Mouse (Mus musculus) neural tube, embryonic 12.5 days (tissue): ENCODE results near the gene Brat1. TPM values are rescaled to one million over a fixed set of nuclear protein-coding genes. Genes with fewer than 3 reads are reported as not detected.

Source experiments
- ATAC-seq: fragments of 200-750 bp; cut with Nextera tagmentation; 2 replicates; pipeline ENCODE4 v1.8.0; 2017; ENCODE audit warnings: low read depth, mild to moderate bottlenecking, moderate TSS enrichment, moderate library complexity; ENCODE audit not compliant: low FRiP score
- H3K27ac ChIP-seq: fragments of 300-500 bp; sonication (generic); 2 replicates; pipeline ENCODE4 v1.5.1; 2016
- H3K27me3 ChIP-seq: fragments of 300-500 bp; sonication (generic); replicated peaks from 2 replicates; pipeline ENCODE4 v1.6.1; 2016; ENCODE audit warnings: mild to moderate bottlenecking
- H3K36me3 ChIP-seq: fragments of 300-500 bp; sonication (generic); 2 replicates; pipeline ENCODE4 v1.6.1; 2016; ENCODE audit warnings: mild to moderate bottlenecking
- H3K4me1 ChIP-seq: fragments of 300-500 bp; sonication (generic); 2 replicates; pipeline ENCODE4 v1.6.1; 2016
- H3K4me2 ChIP-seq: fragments of 300-500 bp; sonication (generic); replicated peaks from 2 replicates; pipeline ENCODE4 v1.6.1; 2016; ENCODE audit warnings: mild to moderate bottlenecking
- H3K4me3 ChIP-seq: fragments of 300-500 bp; sonication (generic); 2 replicates; pipeline ENCODE4 v1.5.1; 2016
- H3K9ac ChIP-seq: fragments of 300-500 bp; sonication (generic); 2 replicates; pipeline ENCODE4 v1.6.1; 2016; ENCODE audit warnings: mild to moderate bottlenecking
- H3K9me3 ChIP-seq: fragments of 300-500 bp; sonication (generic); 2 replicates; pipeline ENCODE4 v1.6.1; 2016; ENCODE audit warnings: mild to moderate bottlenecking
- WGBS: fragments of 180-500 bp; shearing (Covaris S2); methylation state at CpG from one replicate; pipeline ENCODE4 v1.1.7; 2016; 5-methylcytosine and 5-hydroxymethylcytosine counted together
- polyA plus RNA-seq: library from polyadenylated mRNA; unstranded; fragments of >200 nt; fragmentation: Nextera tagmentation; extraction: Ambion mirVana; gene quantifications from 2 replicates; pipeline ENCODE4 v1.2.1, GENCODE M21; 2016

Brat1 gene
- polyA plus RNA-seq, 1 experiment from 2014 or later = 25.2 TPM

DNA sequence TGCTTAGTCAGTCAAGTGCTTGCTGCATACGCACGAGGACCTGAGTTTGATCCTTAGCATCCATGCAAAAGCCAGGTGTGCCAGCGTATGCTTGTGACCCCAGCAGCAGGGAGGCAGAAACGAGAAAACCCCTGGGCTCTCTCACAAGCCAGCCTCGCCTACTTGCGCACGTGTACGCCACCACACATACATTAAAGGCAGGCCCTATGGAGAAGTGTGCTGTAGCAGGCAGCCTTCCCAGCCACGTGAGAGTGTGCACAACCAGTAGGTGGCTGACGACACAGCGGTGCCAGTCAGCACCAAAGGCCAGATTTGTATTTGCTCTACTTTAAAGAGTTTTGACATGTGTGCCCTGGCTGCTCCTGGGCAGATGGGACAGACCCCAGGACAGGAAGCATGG, 29.2 kb upstream of the Brat1 start:
- no peaks in the 10 kb centered on the region for H3K27me3 ChIP-seq
- H3K36me3 ChIP-seq = peaks cover 60% of the 10 kb centered on the region
- no peak overlapping the region for H3K4me2 ChIP-seq
- no peaks in the 10 kb centered on the region for H3K9me3 ChIP-seq
- ATAC-seq = no peak
- 86% methylated on average over 11 of the region's 11 CpGs for WGBS
- H3K9ac ChIP-seq = no peak overlapping the region
- H3K27ac ChIP-seq = no peak overlapping the region
- H3K4me3 ChIP-seq = no peak overlapping the region
- no peaks in the 10 kb centered on the region for H3K4me1 ChIP-seq

DNA sequence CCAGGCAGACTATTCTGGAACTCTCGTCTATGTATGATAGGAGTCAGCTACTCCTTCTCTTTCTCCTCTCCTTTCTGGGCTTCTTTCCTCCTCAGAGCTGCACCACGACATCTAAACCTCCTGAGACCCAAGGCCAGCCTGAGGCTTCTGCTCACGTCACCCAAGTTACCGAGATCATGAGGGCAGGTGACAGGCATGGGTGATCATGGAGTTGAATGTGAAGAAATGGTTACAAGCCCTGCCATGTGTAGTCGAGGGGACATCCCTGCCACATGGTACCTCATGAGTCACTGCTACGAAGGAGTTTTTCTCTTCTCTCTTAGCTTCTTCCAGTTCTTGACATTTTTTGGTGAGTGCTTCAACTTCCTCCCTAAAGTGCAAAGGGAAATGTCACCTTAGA, 27.7 kb upstream of the Brat1 start:
- no peak overlapping the region for H3K4me3 ChIP-seq
- no peaks in the 10 kb centered on the region for H3K27me3 ChIP-seq
- H3K27ac ChIP-seq = no peak overlapping the region
- H3K36me3 ChIP-seq = peaks cover 50% of the 10 kb centered on the region
- no peak overlapping the region for H3K4me2 ChIP-seq
- no peak overlapping the region for H3K9ac ChIP-seq
- ATAC-seq = no peak
- H3K9me3 ChIP-seq = no peaks in the 10 kb centered on the region
- no peaks in the 10 kb centered on the region for H3K4me1 ChIP-seq
- WGBS = 85% methylated on average over 6 of the region's 6 CpGs

DNA sequence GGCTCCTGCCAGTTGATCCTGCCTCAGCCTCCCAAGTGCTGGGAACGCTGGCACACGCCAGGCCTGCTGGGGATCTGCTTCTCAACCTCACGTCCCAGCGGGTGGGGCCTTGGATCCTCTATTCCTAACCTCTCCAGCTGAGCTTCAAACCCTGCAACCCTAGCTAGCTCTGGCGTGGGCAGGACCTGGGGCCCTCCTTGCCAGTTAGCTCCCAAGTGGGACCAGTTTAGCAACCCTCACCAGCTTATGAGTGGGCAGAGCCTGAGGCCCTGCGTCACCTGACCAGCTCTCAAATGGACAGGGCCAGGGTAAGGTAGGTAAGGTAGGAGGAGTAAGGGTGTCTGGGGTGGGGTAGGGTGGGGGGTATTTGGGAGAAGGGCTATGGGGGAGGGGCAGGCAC, 24.8 kb upstream of the Brat1 start:
- H3K9ac ChIP-seq = no peak overlapping the region
- H3K36me3 ChIP-seq = peaks cover 44% of the 10 kb centered on the region
- no peaks in the 10 kb centered on the region for H3K4me1 ChIP-seq
- no peaks in the 10 kb centered on the region for H3K27me3 ChIP-seq
- 91% methylated on average over 6 of the region's 6 CpGs for WGBS
- no peaks in the 10 kb centered on the region for H3K9me3 ChIP-seq
- H3K27ac ChIP-seq = no peak overlapping the region
- H3K4me3 ChIP-seq = no peak overlapping the region
- H3K4me2 ChIP-seq = no peak overlapping the region
- no peak for ATAC-seq

DNA sequence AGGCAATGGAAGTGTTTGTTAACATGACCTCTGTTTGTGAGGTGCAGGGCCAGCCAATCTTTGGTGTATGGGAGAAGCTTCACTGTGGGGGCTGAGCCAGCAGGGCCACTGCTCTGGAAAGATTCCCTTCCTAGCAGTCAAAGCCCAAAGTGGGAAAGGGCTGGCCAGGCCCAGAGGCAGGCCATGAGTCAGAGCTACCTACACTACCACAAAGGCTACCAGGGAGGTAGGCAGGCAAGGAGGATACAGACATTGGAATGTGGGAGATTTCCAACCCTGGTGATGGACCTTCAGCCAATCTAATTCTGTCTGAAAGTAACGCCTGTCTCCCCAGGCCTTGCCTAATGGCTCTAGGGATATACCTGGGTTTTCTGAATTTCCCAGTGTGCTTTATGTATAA, 23.9 kb upstream of the Brat1 start:
- no peak for ATAC-seq
- no peaks in the 10 kb centered on the region for H3K4me1 ChIP-seq
- H3K4me3 ChIP-seq = no peak overlapping the region
- H3K27ac ChIP-seq = no peak overlapping the region
- H3K4me2 ChIP-seq = no peak overlapping the region
- peaks cover 45% of the 10 kb centered on the region for H3K36me3 ChIP-seq
- no peaks in the 10 kb centered on the region for H3K9me3 ChIP-seq
- 89% methylated on average over 1 of the region's 1 CpGs for WGBS
- no peaks in the 10 kb centered on the region for H3K27me3 ChIP-seq
- H3K9ac ChIP-seq = no peak overlapping the region

DNA sequence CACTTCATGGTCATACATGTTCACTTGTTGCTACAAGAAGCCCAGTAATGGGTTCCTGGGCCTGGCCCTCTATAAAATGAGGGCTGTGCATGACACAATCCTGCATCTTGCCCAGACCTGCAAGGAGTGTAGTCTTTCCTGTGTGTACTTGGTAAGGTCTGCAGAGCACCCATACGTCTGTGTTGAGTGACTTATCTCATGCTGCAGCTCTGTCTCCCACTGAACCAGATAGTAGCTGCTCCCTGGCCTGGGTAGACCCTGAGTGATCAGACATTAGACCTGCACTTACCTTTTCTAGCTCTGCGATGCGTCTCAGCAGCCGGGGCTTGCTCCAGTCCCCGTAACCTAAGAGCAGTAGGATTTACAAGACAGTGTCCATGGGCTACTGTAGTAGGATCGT, 22.7 kb upstream of the Brat1 start:
- no peak for ATAC-seq
- Histone ChIP-seq H3K4me2 (no peak overlapping the region), H3K4me3 (no peak overlapping the region), H3K27ac (no peak overlapping the region), H3K9ac (no peak overlapping the region), H3K9me3 (no peaks in the 10 kb centered on the region), H3K4me1 (no peaks in the 10 kb centered on the region), H3K36me3 (peaks cover 43% of the 10 kb centered on the region), H3K27me3 (no peaks in the 10 kb centered on the region)
- 94% methylated on average over 6 of the region's 6 CpGs for WGBS

DNA sequence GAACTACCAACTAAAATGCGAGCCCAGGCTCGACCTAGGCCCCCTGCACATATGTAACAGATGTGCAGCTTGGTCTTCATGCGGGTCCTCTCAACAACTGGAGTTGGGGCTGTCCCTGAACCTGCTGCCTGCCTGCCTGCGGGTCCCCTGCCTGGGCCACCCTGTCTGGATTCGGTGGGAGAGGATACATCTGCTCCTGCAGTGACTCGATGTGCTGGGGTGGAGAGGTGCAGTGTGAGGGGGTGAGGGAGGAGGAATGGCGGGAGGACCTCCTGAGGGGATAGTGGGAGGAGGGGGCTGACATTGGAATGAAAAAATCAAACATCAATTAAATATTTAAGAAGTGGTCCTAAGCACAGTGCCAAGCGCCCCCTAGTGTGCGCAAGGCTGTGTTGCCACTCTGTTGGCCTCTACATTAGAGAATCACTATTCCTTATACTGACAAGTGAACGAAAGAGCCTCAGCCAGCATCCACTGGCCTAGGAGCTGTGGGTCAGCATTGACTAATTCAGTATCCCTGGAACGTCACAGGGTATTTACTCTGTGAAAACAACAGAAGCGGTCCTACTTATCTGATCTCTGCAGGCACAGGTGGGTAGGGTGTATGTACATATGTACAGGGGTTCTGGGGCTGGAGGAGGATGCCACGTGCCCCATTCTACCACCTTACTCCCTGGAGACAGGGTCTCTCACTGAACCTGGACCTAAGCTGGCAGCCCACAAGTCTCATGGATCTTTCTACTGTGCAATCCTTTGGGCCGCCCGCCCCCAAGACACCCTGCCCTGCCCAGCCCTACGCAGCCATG, 20.3 kb upstream of the Brat1 start:
- ATAC-seq = no peak; the same call in 1 of the 2 replicates
- no peak overlapping the region for H3K4me2 ChIP-seq
- no peak overlapping the region for H3K9ac ChIP-seq
- no peaks in the 10 kb centered on the region for H3K4me1 ChIP-seq
- no peak overlapping the region for H3K27ac ChIP-seq
- H3K27me3 ChIP-seq = no peaks in the 10 kb centered on the region
- peaks cover 46% of the 10 kb centered on the region for H3K36me3 ChIP-seq
- WGBS = 61% methylated on average over 16 of the region's 16 CpGs
- H3K9me3 ChIP-seq = no peaks in the 10 kb centered on the region
- no peak overlapping the region for H3K4me3 ChIP-seq

DNA sequence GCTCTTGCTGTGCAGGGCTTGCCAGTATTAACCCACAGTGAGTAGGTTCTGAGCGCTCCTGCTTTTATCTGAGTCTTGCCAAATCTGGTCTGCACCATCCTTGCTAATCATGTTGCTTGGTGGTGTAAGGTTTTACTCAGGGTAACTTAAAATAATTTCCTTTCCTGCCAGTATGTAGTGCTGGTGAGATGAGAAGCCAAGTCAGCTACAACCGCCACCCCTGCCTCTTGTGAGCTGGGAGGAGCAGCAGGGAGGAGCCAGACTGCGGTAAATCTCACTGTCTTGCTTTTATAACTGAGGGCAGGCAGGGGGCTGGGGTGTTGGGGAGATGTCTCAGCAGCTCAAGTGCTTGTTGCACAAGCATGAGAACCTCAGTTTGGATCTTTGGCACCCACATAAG, 16.4 kb upstream of the Brat1 start:
- Histone ChIP-seq H3K36me3 (peaks cover 65% of the 10 kb centered on the region), H3K27me3 (no peaks in the 10 kb centered on the region), H3K27ac (no peak overlapping the region), H3K4me2 (no peak overlapping the region), H3K9me3 (no peaks in the 10 kb centered on the region), H3K9ac (no peak overlapping the region), H3K4me1 (no peaks in the 10 kb centered on the region), H3K4me3 (no peak overlapping the region)
- WGBS = 70% methylated on average over 3 of the region's 3 CpGs
- no peak for ATAC-seq

DNA sequence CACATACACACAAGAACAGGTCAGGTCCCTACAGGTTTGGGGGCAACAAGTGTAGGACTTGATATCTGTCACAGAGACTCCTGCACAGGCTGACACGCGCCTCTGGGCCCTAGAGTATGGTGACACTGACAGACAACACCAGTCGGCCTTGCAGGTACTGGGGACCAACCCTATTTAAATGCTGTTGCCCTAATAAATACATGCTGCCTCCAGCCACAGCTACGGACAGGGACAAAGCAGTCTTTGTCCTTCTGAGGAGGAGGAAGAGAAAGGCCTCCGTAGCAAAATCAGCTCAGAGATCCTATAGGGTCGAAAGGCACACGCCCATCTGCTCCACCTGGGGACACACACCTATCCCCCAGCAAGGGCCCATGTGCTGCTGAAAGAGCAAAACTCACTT, 8.8 kb upstream of the Brat1 start:
- WGBS = 79% methylated on average over 7 of the region's 7 CpGs
- Histone ChIP-seq H3K36me3 (peaks cover 58% of the 10 kb centered on the region), H3K27ac (no peak overlapping the region), H3K4me2 (no peak overlapping the region), H3K4me3 (no peak overlapping the region), H3K9ac (no peak overlapping the region), H3K4me1 (peaks cover under 1% of the 10 kb centered on the region), H3K27me3 (no peaks in the 10 kb centered on the region), H3K9me3 (no peaks in the 10 kb centered on the region)
- ATAC-seq = no peak

DNA sequence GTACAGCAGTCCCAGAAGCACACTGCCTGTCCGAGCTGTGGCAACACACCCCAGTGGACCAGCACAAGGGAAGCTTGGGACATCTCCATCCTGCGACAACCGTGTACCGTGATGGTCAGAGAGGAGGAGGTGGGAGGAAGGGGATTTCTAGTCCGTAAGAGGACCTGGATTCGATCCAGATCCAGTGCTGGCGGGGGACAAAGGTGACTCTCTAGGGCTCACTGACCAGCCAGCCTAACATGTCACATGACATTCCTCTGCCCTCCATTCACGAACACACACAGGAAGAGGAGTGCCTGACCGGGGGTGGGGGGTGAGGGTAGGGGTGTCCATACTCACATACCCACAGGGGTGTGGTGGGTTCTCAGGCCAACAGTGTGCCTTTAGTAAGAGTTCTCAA, 5.0 kb upstream of the Brat1 start:
- no peak overlapping the region for H3K27ac ChIP-seq
- no peak overlapping the region for H3K4me2 ChIP-seq
- no peaks in the 10 kb centered on the region for H3K27me3 ChIP-seq
- peaks cover 15% of the 10 kb centered on the region for H3K4me1 ChIP-seq
- H3K36me3 ChIP-seq = peaks cover 34% of the 10 kb centered on the region
- no peaks in the 10 kb centered on the region for H3K9me3 ChIP-seq
- H3K9ac ChIP-seq = no peak overlapping the region
- ATAC-seq = no peak
- 91% methylated on average over 9 of the region's 9 CpGs for WGBS
- no peak overlapping the region for H3K4me3 ChIP-seq

DNA sequence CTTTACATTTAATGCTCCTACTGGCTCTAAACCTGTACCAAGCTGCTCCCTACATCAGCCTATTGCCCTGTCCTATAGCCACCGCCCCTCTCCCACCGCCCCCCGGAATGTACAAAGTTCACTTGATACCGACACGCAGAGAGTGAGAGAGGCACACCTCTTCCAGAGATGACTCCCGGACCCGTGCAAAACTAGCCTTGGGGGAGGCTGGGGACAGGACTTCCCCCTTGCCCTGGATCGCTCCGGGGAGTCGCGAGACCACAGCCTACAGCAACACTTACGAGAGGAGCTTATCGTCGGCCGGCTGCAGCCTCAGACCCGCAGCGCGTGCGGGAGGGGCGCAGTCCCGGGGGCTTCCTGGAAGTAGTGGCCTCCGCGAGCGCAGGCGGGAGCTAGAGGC, 3.1 kb upstream of the Brat1 start:
- H3K27me3 ChIP-seq = no peaks in the 10 kb centered on the region
- peak; percentile 6 for ATAC-seq
- WGBS = under 1% methylated on average over 25 of the region's 25 CpGs

DNA sequence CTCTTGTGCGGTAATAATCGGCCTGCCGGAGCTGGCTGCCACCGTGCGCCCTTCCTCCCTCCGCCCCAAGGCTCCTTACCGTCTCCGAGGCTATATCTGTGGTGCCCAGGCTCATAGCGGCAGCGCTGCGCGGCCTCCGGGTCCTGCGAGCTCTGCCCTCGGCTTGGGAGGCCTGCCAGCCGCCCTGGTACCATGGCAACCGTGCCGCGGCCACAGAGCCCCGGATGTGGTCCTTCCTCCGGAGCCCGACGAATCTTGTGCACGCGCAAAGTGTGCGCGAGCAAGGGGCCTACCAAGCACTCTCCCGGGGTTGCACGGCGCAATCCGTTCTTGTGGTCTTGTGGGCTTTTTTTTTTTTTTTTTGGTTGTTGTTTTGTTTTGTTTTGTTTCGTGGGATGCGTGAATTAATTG, 2.7 kb upstream of the Brat1 start, which contains the start of gene Iqce:
Iqce (minus strand) TSS at position 276 of the 411 bp plus-strand sequence.
- Histone ChIP-seq H3K27me3 (no peaks in the 10 kb centered on the region), H3K4me1 (peaks cover 24% of the 10 kb centered on the region), H3K9ac (peak within 1 kb of the TSS; percentile 81), H3K36me3 (peaks cover 21% of the 10 kb centered on the region), H3K9me3 (no peaks in the 10 kb centered on the region), H3K4me3 (peak within 1 kb of the TSS; percentile 72), H3K4me2 (peak within 1 kb of the TSS; percentile 84), H3K27ac (peak within 1 kb of the TSS; percentile 55)
- ATAC-seq = peak; percentile 54
- under 1% methylated on average over 33 of the region's 33 CpGs for WGBS

More for the DNA sequence above, 3.1 kb upstream of the Brat1 start:
- H3K27ac ChIP-seq = peak overlapping the region; percentile 55
- peaks cover 24% of the 10 kb centered on the region for H3K4me1 ChIP-seq
- peaks cover 24% of the 10 kb centered on the region for H3K36me3 ChIP-seq
- peak overlapping the region; percentile 81 for H3K9ac ChIP-seq
- no peaks in the 10 kb centered on the region for H3K9me3 ChIP-seq
- H3K4me3 ChIP-seq = peak overlapping the region; percentile 72
- peak overlapping the region; percentile 84 for H3K4me2 ChIP-seq

DNA sequence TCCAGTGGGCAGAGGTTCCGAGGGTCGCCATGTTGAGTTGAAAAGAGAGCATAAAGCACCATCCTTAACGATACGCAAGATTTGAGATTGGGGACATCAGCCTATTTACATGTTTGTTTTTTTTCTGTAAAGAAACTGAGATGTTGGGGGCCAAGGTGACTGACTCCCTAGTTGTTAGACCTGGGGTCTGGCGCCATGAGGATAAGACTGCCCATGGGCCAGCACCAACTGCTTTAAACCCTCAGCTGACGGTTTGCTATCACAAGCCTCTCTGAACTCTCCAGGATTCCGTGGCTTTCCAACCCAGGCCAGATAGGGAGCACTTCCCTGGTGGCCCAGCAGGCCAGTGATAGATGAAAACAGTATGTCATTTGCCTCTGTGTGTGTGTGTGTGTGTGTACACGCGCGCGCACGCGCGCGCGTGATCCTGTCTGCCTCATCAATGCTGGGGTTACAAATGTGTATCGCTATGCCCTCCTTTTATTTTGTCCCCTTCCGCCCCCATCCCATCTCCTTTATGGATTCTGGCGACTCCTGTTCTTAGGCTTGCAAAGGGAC, 2.1 kb upstream of the Brat1 start:
- H3K36me3 ChIP-seq = peaks cover 19% of the 10 kb centered on the region
- peak overlapping the region; percentile 72; the same call in 1 of the 2 replicates for H3K4me3 ChIP-seq
- H3K9ac ChIP-seq = 0 out of 2 replicates have a peak overlapping the region, but pooled peaks have one; percentile 9
- H3K27ac ChIP-seq = 0 out of 2 replicates have a peak overlapping the region, but pooled peaks have one; percentile 20
- 68% methylated on average over 19 of the region's 19 CpGs for WGBS
- H3K4me1 ChIP-seq = peaks cover 24% of the 10 kb centered on the region
- no peaks in the 10 kb centered on the region for H3K9me3 ChIP-seq
- no peak for ATAC-seq
- H3K4me2 ChIP-seq = peak overlapping the region; percentile 84
- no peaks in the 10 kb centered on the region for H3K27me3 ChIP-seq
